Mouse (Mus musculus): ENCODE results near the gene Rsph9. TPM values are rescaled to one million over a fixed set of nuclear protein-coding genes. Genes with fewer than 3 reads are reported as not detected.

Rsph9 gene
- polyA plus RNA-seq, 1 experiment: 1.3 TPM

DNA sequence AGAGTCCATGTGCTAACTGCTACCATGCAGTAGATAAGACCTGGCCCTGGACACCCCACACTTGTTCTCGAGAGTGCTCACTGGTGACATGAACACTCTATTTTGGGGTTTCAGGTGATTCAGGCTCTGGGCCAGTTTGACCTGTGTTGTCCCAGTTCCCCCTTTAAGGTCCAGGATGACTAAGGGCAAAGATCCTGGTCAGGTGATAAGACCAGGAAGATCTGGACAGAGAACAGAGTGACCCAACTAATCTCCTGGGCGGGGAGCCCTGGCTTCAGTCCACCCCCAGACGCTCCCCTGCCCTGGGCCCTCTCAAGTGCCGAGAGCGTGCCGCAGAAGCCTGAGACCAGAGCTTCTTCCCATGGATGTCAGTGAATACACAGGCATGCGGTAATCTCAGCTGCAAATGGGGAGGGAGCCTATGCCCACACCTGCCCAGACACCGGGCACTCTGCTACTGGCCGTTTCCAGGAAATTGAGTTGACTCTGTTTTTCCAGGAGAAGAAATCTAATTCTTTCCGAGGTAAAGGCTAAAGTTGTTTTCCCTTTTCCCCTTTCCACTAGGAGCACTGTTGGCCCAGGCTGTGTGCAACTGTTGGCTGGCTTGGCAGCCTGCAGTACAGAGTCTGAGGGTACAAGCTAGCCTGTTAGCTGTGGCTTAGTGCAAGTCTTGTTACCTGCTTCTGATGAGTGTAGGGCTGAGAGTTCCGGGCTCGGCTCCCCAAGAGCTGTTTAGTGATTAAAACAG lies 19.9 kb downstream of the Rsph9 start:
- Histone ChIP-seq H3K27ac (replicated peaks; ENCODE audit: low read depth, low read length) (no peak overlapping the region), H3K4me1 (ENCODE audit: control insufficient read depth, insufficient read depth, insufficient read length, low read length) (no peaks in the 10 kb centered on the region), H3K4me3 (ENCODE audit: insufficient read depth, low read depth, low read length) (no peak overlapping the region)

DNA sequence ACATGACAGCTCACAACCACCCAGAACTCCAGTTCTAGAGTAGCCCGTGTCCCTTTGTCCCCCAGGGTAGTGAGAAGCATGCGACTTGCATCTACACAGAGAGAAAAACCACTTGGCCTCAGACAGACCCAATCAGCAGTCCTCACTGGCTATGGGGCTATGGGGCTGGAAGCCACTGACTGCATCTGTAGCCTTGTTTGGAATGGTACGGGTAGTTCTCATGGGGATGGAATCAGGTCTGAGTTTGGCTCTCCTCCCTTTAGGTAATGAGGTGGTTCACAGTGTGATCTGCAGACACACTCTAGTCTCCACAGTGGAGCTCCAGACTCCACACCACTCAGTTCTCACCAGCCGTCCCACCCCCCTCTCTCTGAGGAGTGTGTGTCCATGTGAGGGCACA lies 20.7 kb downstream of the Rsph9 start:
- H3K4me1 ChIP-seq (ENCODE audit: control insufficient read depth, insufficient read depth, insufficient read length, low read length): no peaks in the 10 kb centered on the region
- H3K4me3 ChIP-seq (ENCODE audit: insufficient read depth, low read depth, low read length): no peak overlapping the region
- H3K27ac ChIP-seq (replicated peaks; ENCODE audit: low read depth, low read length): no peak overlapping the region

DNA sequence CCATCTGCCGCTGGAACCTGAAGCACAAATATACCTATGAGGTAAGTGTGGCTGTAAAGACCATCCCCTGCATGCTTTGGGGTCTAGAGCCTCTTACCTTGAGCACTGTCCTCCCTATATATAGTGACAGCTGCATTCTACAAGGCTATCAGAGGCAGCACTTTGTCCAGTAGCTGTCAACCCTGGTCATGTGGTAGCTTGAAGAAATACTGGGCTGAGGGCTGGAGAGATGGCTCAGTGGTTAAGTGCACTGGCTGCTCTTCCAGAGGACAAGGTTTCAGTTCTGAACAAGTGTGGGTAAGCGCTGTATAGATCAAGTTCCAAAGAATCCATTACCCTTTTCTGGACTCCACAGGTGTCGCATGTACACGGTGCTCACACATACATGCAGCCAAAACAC lies 21.2 kb downstream of the Rsph9 start:
- Histone ChIP-seq H3K4me1 (ENCODE audit: control insufficient read depth, insufficient read depth, insufficient read length, low read length) (no peaks in the 10 kb centered on the region), H3K27ac (replicated peaks; ENCODE audit: low read depth, low read length) (no peak overlapping the region), H3K4me3 (ENCODE audit: insufficient read depth, low read depth, low read length) (no peak overlapping the region)

DNA sequence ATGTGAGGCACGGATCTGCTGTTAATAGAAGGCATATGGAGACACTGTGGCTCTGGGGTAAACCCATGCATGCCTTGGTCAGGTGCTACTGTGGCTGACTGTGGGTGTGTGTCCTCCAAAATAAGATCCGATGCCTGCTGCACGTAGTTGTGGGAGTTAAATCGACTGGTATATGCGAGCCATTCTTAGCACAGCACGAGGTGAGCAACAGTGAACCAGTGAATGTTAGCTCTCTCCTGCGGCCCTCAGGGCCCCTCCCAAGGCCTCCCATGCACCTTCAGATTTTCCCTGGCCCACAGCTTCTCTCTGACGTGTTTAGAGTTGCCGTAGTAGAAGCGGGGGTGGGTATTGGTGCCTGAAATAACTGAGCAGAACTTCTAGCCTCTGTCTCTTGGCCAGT lies 24.4 kb downstream of the Rsph9 start:
- Histone ChIP-seq H3K4me3 (ENCODE audit: insufficient read depth, low read depth, low read length) (no peak overlapping the region), H3K4me1 (ENCODE audit: control insufficient read depth, insufficient read depth, insufficient read length, low read length) (0 out of 2 replicates have a peak, but pooled peaks cover 5% of the 10 kb centered on the region), H3K27ac (replicated peaks; ENCODE audit: low read depth, low read length) (no peak overlapping the region)

DNA sequence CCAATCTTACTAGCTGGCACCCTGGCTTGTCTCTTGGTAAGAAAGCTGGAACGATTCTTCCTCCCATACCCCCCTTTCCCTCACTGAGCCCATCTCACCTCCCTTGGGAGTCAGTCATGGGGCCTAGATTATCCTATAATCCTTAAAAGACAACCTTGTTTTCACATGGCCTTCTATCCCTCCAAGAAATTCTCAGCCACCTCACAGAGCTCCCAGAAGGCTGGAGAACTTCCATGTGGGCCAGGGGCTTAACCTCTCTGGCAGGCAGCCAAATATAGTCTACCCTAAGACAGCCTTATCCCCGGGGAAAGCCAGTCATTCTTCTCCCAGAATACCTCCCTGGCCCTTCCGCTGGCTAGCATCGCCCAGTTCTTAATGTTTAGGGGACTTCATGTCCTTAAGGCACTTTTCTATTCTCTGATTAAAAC lies 25.6 kb downstream of the Rsph9 start:
- Histone ChIP-seq H3K4me3 (ENCODE audit: insufficient read depth, low read depth, low read length) (no peak overlapping the region), H3K27ac (replicated peaks; ENCODE audit: low read depth, low read length) (no peak overlapping the region), H3K4me1 (ENCODE audit: control insufficient read depth, insufficient read depth, insufficient read length, low read length) (0 out of 2 replicates have a peak, but pooled peaks cover 5% of the 10 kb centered on the region)

DNA sequence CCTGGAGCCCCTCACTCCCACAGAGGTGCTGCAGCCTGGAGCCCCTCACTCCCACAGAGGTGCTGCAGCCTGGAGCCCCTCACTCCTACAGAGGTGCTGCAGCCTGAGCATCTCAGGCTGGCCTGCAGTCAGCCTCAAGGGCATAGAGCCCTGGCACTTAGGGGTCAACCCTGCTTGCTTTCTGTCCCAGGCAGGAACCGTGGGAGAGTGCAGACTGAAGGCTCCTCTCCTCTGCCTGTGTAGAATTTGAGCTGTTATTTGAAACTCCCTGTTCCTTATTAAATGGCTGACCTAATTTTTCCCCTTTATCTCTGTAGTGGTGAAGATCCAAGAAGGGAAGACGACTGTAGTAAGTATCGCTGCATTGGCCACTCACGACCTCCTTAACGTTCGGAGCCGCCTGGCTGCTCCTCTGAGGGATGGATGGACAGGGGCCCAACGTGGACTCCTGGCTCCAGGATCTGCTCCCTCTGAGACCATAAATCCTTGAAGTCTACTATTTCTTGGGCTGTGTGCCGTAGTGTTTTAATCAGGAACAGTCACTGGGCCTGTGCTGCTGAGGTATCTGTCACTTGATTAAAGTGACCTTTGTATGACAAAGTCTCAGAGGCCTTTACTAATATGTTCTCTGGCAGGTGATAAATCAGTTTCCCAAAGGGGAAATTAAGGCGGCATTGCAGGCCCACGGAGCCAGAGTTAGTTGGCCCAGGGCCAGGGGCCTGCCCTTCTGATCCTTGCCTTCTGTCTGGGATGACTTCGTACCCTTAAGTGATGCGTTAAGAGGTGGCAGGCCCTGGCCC lies 26.2 kb downstream of the Rsph9 start:
- Histone ChIP-seq H3K27ac (replicated peaks; ENCODE audit: low read depth, low read length) (no peak overlapping the region), H3K4me3 (ENCODE audit: insufficient read depth, low read depth, low read length) (no peak overlapping the region), H3K4me1 (ENCODE audit: control insufficient read depth, insufficient read depth, insufficient read length, low read length) (0 out of 2 replicates have a peak, but pooled peaks cover 5% of the 10 kb centered on the region)

DNA sequence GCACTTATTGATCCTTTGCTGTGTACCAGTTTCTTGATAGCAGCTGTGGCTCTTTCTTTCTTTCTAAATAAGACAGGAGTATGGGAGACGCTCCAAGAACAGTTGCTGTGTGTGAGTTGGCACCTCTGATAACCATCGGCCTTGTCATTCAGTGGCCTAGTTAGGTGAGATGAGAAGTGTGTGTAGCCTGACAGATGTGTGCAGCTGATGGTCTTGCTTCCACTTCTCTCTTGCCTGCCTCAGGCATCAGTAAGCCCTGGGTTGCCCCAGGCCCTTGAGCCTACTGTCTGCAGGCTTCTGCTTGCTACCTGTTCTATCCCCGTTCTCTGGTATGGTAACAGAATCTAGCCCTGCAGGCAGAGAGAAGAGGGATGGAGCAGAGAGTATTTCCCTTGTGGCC lies 27.1 kb downstream of the Rsph9 start:
- H3K4me1 ChIP-seq (ENCODE audit: control insufficient read depth, insufficient read depth, insufficient read length, low read length): 0 out of 2 replicates have a peak, but pooled peaks cover 5% of the 10 kb centered on the region
- no peak overlapping the region for H3K4me3 ChIP-seq (ENCODE audit: insufficient read depth, low read depth, low read length)
- no peak overlapping the region for H3K27ac ChIP-seq (replicated peaks; ENCODE audit: low read depth, low read length)

DNA sequence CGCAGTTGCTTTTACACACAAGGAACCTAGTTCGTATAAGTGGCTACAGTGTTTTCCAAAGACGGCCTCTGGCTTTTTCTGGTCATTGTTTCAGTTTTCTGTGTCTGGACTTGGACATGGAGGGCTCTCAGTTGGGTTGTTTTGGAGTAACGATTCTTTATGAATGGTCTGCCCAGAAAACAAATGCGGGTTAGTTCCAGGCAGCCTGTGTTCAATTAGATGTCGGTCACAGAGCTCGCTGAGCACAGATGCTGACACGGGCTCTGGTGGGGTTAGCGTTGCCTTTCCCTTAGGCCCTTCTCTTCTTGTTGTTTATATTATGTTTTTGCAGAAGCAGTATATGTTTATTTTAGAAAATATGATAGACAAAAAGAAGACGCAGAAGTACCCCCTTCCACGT lies 27.9 kb downstream of the Rsph9 start:
- H3K4me3 ChIP-seq (ENCODE audit: insufficient read depth, low read depth, low read length): no peak overlapping the region
- no peak overlapping the region for H3K27ac ChIP-seq (replicated peaks; ENCODE audit: low read depth, low read length)
- H3K4me1 ChIP-seq (ENCODE audit: control insufficient read depth, insufficient read depth, insufficient read length, low read length): 0 out of 2 replicates have a peak, but pooled peaks cover 5% of the 10 kb centered on the region

DNA sequence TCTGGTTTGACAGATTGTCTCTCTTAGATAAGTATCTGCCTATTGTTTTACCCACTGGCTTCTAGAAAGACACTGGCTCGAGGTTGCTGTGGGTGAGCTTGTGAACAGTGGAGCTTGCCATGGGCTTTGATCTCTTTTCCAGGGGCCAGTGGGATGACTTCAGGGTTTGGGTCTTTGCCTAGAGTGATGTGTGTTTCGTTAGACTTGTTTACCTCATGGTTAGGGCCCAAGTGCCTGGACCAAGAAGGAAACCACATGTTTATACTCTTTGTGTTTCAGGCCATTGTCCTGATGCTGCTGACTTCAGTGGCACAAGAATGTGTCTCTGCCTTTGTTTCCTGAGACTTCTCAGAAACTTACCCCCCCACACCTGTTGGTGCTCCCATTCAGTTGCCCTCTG lies 28.5 kb downstream of the Rsph9 start:
- Histone ChIP-seq H3K4me3 (ENCODE audit: insufficient read depth, low read depth, low read length) (no peak overlapping the region), H3K27ac (replicated peaks; ENCODE audit: low read depth, low read length) (no peak overlapping the region), H3K4me1 (ENCODE audit: control insufficient read depth, insufficient read depth, insufficient read length, low read length) (0 out of 2 replicates have a peak, but pooled peaks cover 5% of the 10 kb centered on the region)

DNA sequence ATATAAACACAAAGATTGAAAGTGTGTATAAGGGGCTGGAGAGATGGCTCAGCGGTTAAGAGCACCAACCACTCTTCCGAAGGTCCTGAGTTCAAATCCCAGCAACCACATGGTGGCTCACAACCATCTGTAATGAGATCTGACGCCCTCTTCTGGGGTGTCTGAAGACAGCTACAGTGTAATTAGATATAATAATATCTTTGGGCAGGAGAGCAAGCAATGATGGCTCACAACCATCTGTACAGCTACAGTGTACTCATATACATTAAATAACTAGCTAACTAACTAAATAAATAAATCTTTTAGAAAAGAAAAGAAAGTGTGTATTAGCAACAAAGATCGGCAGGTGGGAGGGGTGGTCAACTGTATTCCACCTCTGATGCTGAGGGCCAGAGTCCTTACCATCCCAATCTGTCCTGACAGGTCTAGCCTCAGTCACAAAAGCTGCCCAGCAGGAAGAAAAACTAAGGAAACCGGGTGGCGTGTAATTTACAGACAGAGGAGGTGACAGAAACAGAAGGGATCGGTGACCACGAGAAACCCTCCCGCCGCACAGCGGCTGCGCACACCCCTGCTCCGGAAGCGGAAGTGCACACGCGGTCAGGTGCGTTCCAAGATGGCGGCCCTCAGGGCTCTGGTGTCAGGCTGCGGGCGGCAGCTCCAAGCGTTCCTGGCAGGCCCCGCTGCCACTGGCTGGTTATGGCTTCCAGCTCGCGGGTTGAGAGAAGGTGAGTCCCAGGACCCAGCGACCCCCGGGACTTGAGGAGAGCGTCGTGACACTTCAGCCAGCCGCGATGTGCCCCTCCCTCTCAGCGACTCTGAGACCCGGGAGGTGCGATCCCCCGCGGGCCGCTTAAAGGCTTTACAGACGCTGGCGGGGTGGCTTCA lies 33.4 kb downstream of the Rsph9 start, which contains the start of gene Mrps18a:
Gene Mrps18a (plus strand): TSS at position 585 of the 888 bp plus-strand sequence.
- H3K27ac ChIP-seq (replicated peaks; ENCODE audit: low read depth, low read length): peak within 1 kb of the TSS; percentile 87

DNA sequence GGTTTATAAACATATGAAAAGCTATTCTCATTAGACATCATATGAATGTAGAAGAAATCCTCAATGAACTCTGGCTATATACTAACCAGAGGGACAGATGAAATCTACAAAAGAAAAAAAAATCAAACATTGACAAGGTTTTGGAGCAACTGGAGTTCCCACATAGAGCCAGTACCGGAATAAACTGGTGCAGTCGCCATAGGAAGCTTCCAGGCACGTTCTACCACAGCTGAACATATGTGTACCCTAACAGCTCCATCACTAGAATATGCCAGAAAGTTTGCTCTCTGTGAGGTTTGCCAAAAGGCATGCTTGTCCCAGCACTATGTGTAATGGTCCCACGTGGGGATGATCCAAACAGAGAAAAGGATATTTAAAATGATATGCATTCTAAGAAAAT lies 35.7 kb downstream of the Rsph9 start:
- Histone ChIP-seq H3K4me3 (ENCODE audit: insufficient read depth, low read depth, low read length) (no peak overlapping the region), H3K27ac (replicated peaks; ENCODE audit: low read depth, low read length) (no peak overlapping the region), H3K4me1 (ENCODE audit: control insufficient read depth, insufficient read depth, insufficient read length, low read length) (no peaks in the 10 kb centered on the region)

More for the DNA sequence above, 33.4 kb downstream of the Rsph9 start, which contains the start of gene Mrps18a:
- Histone ChIP-seq H3K4me1 (ENCODE audit: control insufficient read depth, insufficient read depth, insufficient read length, low read length) (no peaks in the 10 kb centered on the region), H3K4me3 (ENCODE audit: insufficient read depth, low read depth, low read length) (peak within 1 kb of the TSS; percentile 99)

DNA sequence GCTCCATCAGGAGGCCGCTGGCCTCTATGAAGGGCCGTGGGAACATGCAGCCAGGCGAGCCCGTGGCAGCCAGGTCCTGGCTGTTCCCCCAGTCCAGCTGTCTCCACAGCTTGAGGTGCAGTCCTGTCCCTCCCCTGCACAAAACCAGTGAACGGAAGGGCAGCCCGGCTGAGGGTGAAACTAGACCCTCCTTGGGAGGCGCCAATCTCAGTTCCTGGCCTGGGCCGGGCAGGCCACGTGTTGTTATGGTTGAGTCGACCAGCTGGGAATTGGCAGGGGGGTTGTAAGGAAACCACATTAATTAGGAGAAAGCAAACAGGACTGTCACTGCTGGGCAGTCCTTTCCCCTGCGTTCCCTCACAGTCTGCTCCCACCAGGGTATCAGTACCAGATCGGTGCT lies 39.5 kb downstream of the Rsph9 start:
- Histone ChIP-seq H3K4me1 (ENCODE audit: control insufficient read depth, insufficient read depth, insufficient read length, low read length) (no peaks in the 10 kb centered on the region), H3K27ac (replicated peaks; ENCODE audit: low read depth, low read length) (no peak overlapping the region)

DNA sequence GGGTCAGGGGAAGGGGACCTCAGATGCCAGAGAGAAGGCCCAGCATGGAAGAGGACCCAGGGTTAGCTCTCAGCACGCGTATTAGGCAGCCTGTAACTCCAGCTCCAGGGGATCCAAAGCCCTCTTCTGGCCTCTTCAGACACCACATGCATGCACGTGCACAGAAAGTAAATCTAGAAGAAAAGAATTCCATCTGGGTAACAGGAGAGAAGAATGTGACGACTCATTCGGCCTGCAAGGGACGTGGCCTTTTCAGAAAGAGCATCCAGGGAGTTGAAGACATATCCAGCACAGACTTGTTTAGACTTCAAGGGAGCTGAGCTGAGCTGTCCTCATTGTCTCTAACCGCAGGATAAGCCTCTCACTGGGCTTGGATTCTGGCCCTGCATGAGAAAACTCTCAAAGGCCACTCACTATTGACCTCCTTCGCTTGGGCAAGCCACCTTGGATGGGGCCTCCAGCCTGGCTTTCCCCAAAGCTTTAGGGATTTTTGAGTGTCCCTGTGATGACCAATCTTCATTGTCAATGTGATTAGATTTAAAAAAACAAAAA lies 41.3 kb downstream of the Rsph9 start:
- H3K4me3 ChIP-seq (ENCODE audit: insufficient read depth, low read depth, low read length): no peak overlapping the region
- H3K4me1 ChIP-seq (ENCODE audit: control insufficient read depth, insufficient read depth, insufficient read length, low read length): no peaks in the 10 kb centered on the region
- no peak overlapping the region for H3K27ac ChIP-seq (replicated peaks; ENCODE audit: low read depth, low read length)

More for the DNA sequence above, 39.5 kb downstream of the Rsph9 start:
- H3K4me3 ChIP-seq (ENCODE audit: insufficient read depth, low read depth, low read length): no peak overlapping the region

DNA sequence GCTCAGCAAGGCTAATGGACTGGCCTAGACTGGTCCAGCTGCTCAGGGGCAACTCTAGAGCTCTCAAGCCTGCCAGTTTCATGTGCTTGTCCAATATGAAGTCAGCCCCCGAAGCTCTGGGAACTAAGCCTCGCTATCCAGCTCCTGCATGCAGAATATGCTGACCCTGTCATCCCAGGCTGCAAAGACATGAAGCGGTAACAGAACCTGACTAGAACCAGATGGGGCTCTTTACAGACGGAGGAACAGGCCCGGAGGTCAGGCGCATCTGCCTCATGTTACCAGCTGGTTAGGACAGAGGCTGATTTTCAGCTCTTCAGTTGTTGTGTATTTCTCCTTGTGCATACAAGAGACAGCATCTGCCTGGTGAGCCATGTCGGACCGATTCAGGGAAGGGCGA lies 42.1 kb downstream of the Rsph9 start:
- H3K4me1 ChIP-seq (ENCODE audit: control insufficient read depth, insufficient read depth, insufficient read length, low read length): no peaks in the 10 kb centered on the region
- no peak overlapping the region for H3K4me3 ChIP-seq (ENCODE audit: insufficient read depth, low read depth, low read length)
- H3K27ac ChIP-seq (replicated peaks; ENCODE audit: low read depth, low read length): no peak overlapping the region

Data from brown adipose tissue, adult 24 weeks (tissue).